Comparison of ENCODE assay signal across 28 mouse cellular contexts in genomic region chr3:61406921-61407320, GRCm38 (mm10). TPM values are rescaled to one million over a fixed set of nuclear protein-coding genes. Genes with fewer than 3 reads are reported as not detected.
DNase-seq lines count a peak whose midpoint lies in the region; ATAC-seq and TF ChIP-seq lines count a peak whose summit lies in the region.
"Had no signal": no experiment of that assay in that cellular context is flagged by ENCODE, and none has a peak within 500 bp of the region (broad histone marks: within the 10 kb centered on the region; RNA-seq: fewer than 3 reads in every experiment).

No protein-coding gene starts in this region.

- H3K4me3 ChIP-seq in kidney, adult 2 months (ENCODE audit: insufficient read depth, low read depth, low read length), result no peak overlapping the region
- H3K4me3 ChIP-seq in heart, embryonic 10.5 days, result no peak overlapping the region
- no peak overlapping the region for H3K4me3 ChIP-seq in midbrain, embryonic 14.5 days (replicated peaks; ENCODE audit: low read depth, low read length)
- H3K4me3 ChIP-seq: embryonic facial prominence, embryonic 15.5 days; gastrocnemius, adult 2 months; layer of hippocampus, adult 2 months; neural tube, embryonic 15.5 days had no signal

- no peaks in the 10 kb centered on the region for H3K4me1 ChIP-seq in kidney, adult 2 months (ENCODE audit: control insufficient read depth, insufficient read depth, low read length)
- H3K4me1 ChIP-seq in heart, embryonic 10.5 days, result no peaks in the 10 kb centered on the region
- no peaks in the 10 kb centered on the region for H3K4me1 ChIP-seq in midbrain, embryonic 14.5 days (ENCODE audit: control insufficient read depth, insufficient read depth, low read length)
- H3K4me1 ChIP-seq: embryonic facial prominence, embryonic 15.5 days; neural tube, embryonic 15.5 days had no signal

- H3K36me3 ChIP-seq in kidney, adult 2 months (ENCODE audit: control insufficient read depth, insufficient read depth, low read length), result no peaks in the 10 kb centered on the region
- no peaks in the 10 kb centered on the region for H3K36me3 ChIP-seq in heart, embryonic 10.5 days
- H3K36me3 ChIP-seq in midbrain, embryonic 14.5 days (ENCODE audit: control insufficient read depth, insufficient read depth, low read length), result no peaks in the 10 kb centered on the region
- H3K36me3 ChIP-seq: embryonic facial prominence, embryonic 15.5 days; neural tube, embryonic 15.5 days had no signal

- TF ChIP-seq POLR2A in kidney, adult 2 months (IDR thresholded peaks at IDR 0.05; ENCODE audit: low read depth, low read length), result no peak

- H3K9me3 ChIP-seq in heart, embryonic 10.5 days, result no peaks in the 10 kb centered on the region
- no peaks in the 10 kb centered on the region for H3K9me3 ChIP-seq in midbrain, embryonic 14.5 days (ENCODE audit: control insufficient read depth, low read length)
- H3K9me3 ChIP-seq: embryonic facial prominence, embryonic 15.5 days; neural tube, embryonic 15.5 days had no signal

- no peak overlapping the region for H3K27ac ChIP-seq in kidney, adult 2 months (ENCODE audit: insufficient read depth, low read depth, low read length)
- no peak overlapping the region for H3K27ac ChIP-seq in heart, embryonic 10.5 days
- H3K27ac ChIP-seq in midbrain, embryonic 14.5 days (replicated peaks; ENCODE audit: low read depth, low read length), result no peak overlapping the region
- H3K27ac ChIP-seq: embryonic facial prominence, embryonic 15.5 days; gastrocnemius, adult 2 months; kidney, postnatal 0 days; layer of hippocampus, adult 2 months; neural tube, embryonic 15.5 days had no signal

- TF ChIP-seq CTCF in kidney, adult 2 months (conservative IDR thresholded peaks at IDR 0.05; ENCODE audit: insufficient read depth, insufficient read length, low read depth, low read length), result no peak

- DNase-seq in kidney, adult 2 months, result peak; percentile 10
- no peak for DNase-seq in kidney, postnatal 4 days
- DNase-seq in 416B (ENCODE audit: low read depth), result peak; percentile 41
- DNase-seq in T-cell, adult 2 months (ENCODE audit: low spot score), result peak; percentile 5
- DNase-seq in yolk sac, embryonic 10.5 days (ENCODE audit: low spot score), result no peak
- DNase-seq in heart, embryonic 10.5 days (ENCODE audit: low spot score), result no peak
- DNase-seq in midbrain, embryonic 14.5 days, result no peak
- DNase-seq: adrenal gland, postnatal 25 days; cerebellum, adult 11-12 months; cerebellum, postnatal 25 days; gastrocnemius, adult 2 months; heart, adult 11 months; heart, postnatal 4 days; kidney, adult 11 months; layer of hippocampus, postnatal 36 days; lung, postnatal 10 days; right cerebral cortex, postnatal 14 days had no signal

- H3K27me3 ChIP-seq in kidney, adult 2 months (replicated peaks; ENCODE audit: control insufficient read depth, insufficient read depth, low read length), result no peaks in the 10 kb centered on the region
- H3K27me3 ChIP-seq in heart, embryonic 10.5 days (ENCODE audit: insufficient read depth, poor library complexity, severe bottlenecking), result no peaks in the 10 kb centered on the region
- no peaks in the 10 kb centered on the region for H3K27me3 ChIP-seq in midbrain, embryonic 14.5 days (ENCODE audit: control insufficient read depth, insufficient read depth, low read length)
- H3K27me3 ChIP-seq: embryonic facial prominence, embryonic 15.5 days; neural tube, embryonic 15.5 days had no signal

- H3K9ac ChIP-seq in midbrain, embryonic 14.5 days (replicated peaks; ENCODE audit: low read length), result no peak overlapping the region
- H3K9ac ChIP-seq: embryonic facial prominence, embryonic 15.5 days; neural tube, embryonic 15.5 days had no signal

- 91% methylated on average over 4 of the region's 4 CpGs for WGBS in kidney, adult 2 months
- 81% methylated on average over 4 of the region's 4 CpGs for WGBS in heart, embryonic 10.5 days
- WGBS in midbrain, embryonic 14.5 days, result 85% methylated on average over 4 of the region's 4 CpGs

- ATAC-seq in megakaryocyte progenitor cell, adult 5-6 weeks (replicated peaks; ENCODE audit: poor library complexity), result peak; percentile 66
- no peak for ATAC-seq in midbrain, embryonic 14.5 days (ENCODE audit: low FRiP score, low TSS enrichment)
- ATAC-seq: hindbrain, embryonic 16.5 days had no signal

- H3K4me2 ChIP-seq in midbrain, embryonic 14.5 days (ENCODE audit: low read length), result no peak overlapping the region
- H3K4me2 ChIP-seq: embryonic facial prominence, embryonic 15.5 days; midbrain, embryonic 11.5 days; neural tube, embryonic 15.5 days had no signal

RNA-seq across cellular contexts. Expression of gene B430305J03Rik, which starts 41.2 kb away (rescaled TPM):
- 0.05 and 0.09 TPM in 2 replicates for polyA plus RNA-seq in kidney, adult 2 months (2012; rRNA removed)
- total RNA-seq in megakaryocyte progenitor cell, adult 5-6 weeks (2015), result 0.07 and 0.22 TPM in 2 replicates
- total RNA-seq in megakaryocyte progenitor cell, adult 5-6 weeks (2017), result 0.92 and 1.0 TPM in 2 replicates
- polyA plus RNA-seq in heart, embryonic 10.5 days (2016; fragmentation: Nextera tagmentation; extraction: Ambion mirVana), result not detected in 2 replicates
- polyA plus RNA-seq in midbrain, embryonic 14.5 days (2014; fragmentation: Nextera tagmentation; extraction: Ambion mirVana), result not detected in 2 replicates
- total RNA-seq: gastrocnemius, adult 2 months had no signal
- polyA plus RNA-seq: embryonic facial prominence, embryonic 15.5 days; forebrain, embryonic 11.5 days; heart, embryonic 14.5 days; hindbrain, embryonic 16.5 days; kidney, postnatal 0 days; liver, embryonic 16.5 days; midbrain, embryonic 11.5 days; neural tube, embryonic 15.5 days; stomach, embryonic 16.5 days had no signal

RNA-seq across cellular contexts. Expression of gene Rap2b, which starts 45.5 kb away (rescaled TPM):
- 1.5 and 1.7 TPM in 2 replicates for polyA plus RNA-seq in kidney, adult 2 months (2012; rRNA removed)
- 5.6 and 6.1 TPM in 2 replicates for total RNA-seq in megakaryocyte progenitor cell, adult 5-6 weeks (2015)
- 6.5 and 7.8 TPM in 2 replicates for total RNA-seq in megakaryocyte progenitor cell, adult 5-6 weeks (2017)
- polyA plus RNA-seq in heart, embryonic 10.5 days (2016; fragmentation: Nextera tagmentation; extraction: Ambion mirVana), result 6.5 and 6.8 TPM in 2 replicates
- polyA plus RNA-seq in midbrain, embryonic 14.5 days (2014; fragmentation: Nextera tagmentation; extraction: Ambion mirVana), result 12.6 and 13.2 TPM in 2 replicates

Comparison
In these comparisons a context has a peak if more than half of its experiments do, and no peak if none do; other contexts are left out.
1. DNase-seq: peak in kidney, adult 2 months (single experiment), 416B (single experiment) and T-cell, adult 2 months (single experiment); none in kidney, postnatal 4 days (0 of 2), yolk sac, embryonic 10.5 days (single experiment), heart, embryonic 10.5 days (single experiment) and midbrain, embryonic 14.5 days (single experiment).